Mouse (Mus musculus): ENCODE results near the gene Nf2. TPM values are rescaled to one million over a fixed set of nuclear protein-coding genes. Genes with fewer than 3 reads are reported as not detected.
A peak's percentile ranks its signal among the peaks of the same experiment; 100 is the strongest.

Nf2 gene
- polyA plus RNA-seq, 1 experiment from 2014 or later = 72.9 TPM

GRCm38 (mm10) chr11:4780927-4781326, 68.4 kb downstream of the Nf2 start:
- no peaks in the 10 kb centered on the region for H3K27me3 ChIP-seq (replicated peaks; ENCODE audit: control insufficient read depth, insufficient read depth, low read length)
- H3K9ac ChIP-seq (replicated peaks; ENCODE audit: low read depth, low read length) = no peak overlapping the region
- no peak overlapping the region for H3K4me2 ChIP-seq (ENCODE audit: low read length)
- no peak overlapping the region for H3K4me3 ChIP-seq (replicated peaks; ENCODE audit: low read length)
- ATAC-seq = no peak
- H3K27ac ChIP-seq (ENCODE audit: low read length) = no peak overlapping the region
- 83% methylated on average over 3 of the region's 3 CpGs for WGBS
- peaks cover 15% of the 10 kb centered on the region for H3K36me3 ChIP-seq (ENCODE audit: control insufficient read depth, insufficient read depth)
- H3K4me1 ChIP-seq (replicated peaks; ENCODE audit: control insufficient read depth, insufficient read depth, low read length) = no peaks in the 10 kb centered on the region
- H3K9me3 ChIP-seq (ENCODE audit: control insufficient read depth, low read length) = no peaks in the 10 kb centered on the region

- 32% methylated on average over 3 of the region's 3 CpGs for WGBS
- H3K4me2 ChIP-seq (ENCODE audit: low read length) = no peak overlapping the region
- H3K4me1 ChIP-seq (replicated peaks; ENCODE audit: control insufficient read depth, insufficient read depth, low read length) = peaks cover 18% of the 10 kb centered on the region
- no peak overlapping the region for H3K27ac ChIP-seq (ENCODE audit: low read length)
- no peak overlapping the region for H3K9ac ChIP-seq (replicated peaks; ENCODE audit: low read depth, low read length)
- no peak for ATAC-seq
- no peaks in the 10 kb centered on the region for H3K9me3 ChIP-seq (ENCODE audit: control insufficient read depth, low read length)
- no peaks in the 10 kb centered on the region for H3K27me3 ChIP-seq (replicated peaks; ENCODE audit: control insufficient read depth, insufficient read depth, low read length)
- H3K36me3 ChIP-seq (ENCODE audit: control insufficient read depth, insufficient read depth) = no peaks in the 10 kb centered on the region; the same call in 1 of the 2 replicates
- H3K4me3 ChIP-seq (replicated peaks; ENCODE audit: low read length) = no peak overlapping the region
Observed at GRCm38 (mm10) chr11:4772925-4773324, 76.4 kb downstream of the Nf2 start.

GRCm38 (mm10) chr11:4771756-4772155, 77.6 kb downstream of the Nf2 start:
- 55% methylated on average over 7 of the region's 7 CpGs for WGBS
- Histone ChIP-seq H3K36me3 (ENCODE audit: control insufficient read depth, insufficient read depth) (no peaks in the 10 kb centered on the region), H3K27ac (ENCODE audit: low read length) (no peak overlapping the region), H3K4me1 (replicated peaks; ENCODE audit: control insufficient read depth, insufficient read depth, low read length) (peaks cover 18% of the 10 kb centered on the region), H3K4me2 (ENCODE audit: low read length) (no peak overlapping the region), H3K27me3 (replicated peaks; ENCODE audit: control insufficient read depth, insufficient read depth, low read length) (no peaks in the 10 kb centered on the region), H3K4me3 (replicated peaks; ENCODE audit: low read length) (no peak overlapping the region), H3K9ac (replicated peaks; ENCODE audit: low read depth, low read length) (no peak overlapping the region), H3K9me3 (ENCODE audit: control insufficient read depth, low read length) (no peaks in the 10 kb centered on the region)
- no peak for ATAC-seq

- H3K4me3 ChIP-seq (replicated peaks; ENCODE audit: low read length) = no peak overlapping the region
- no peak overlapping the region for H3K9ac ChIP-seq (replicated peaks; ENCODE audit: low read depth, low read length)
- no peak for ATAC-seq
- no peak overlapping the region for H3K4me2 ChIP-seq (ENCODE audit: low read length)
- H3K27me3 ChIP-seq (replicated peaks; ENCODE audit: control insufficient read depth, insufficient read depth, low read length) = no peaks in the 10 kb centered on the region
- WGBS = 88% methylated on average over 6 of the region's 6 CpGs
- no peaks in the 10 kb centered on the region for H3K36me3 ChIP-seq (ENCODE audit: control insufficient read depth, insufficient read depth)
- H3K9me3 ChIP-seq (ENCODE audit: control insufficient read depth, low read length) = no peaks in the 10 kb centered on the region
- peak overlapping the region; percentile 82 for H3K27ac ChIP-seq (ENCODE audit: low read length)
- peaks cover 18% of the 10 kb centered on the region for H3K4me1 ChIP-seq (replicated peaks; ENCODE audit: control insufficient read depth, insufficient read depth, low read length)
Observed at GRCm38 (mm10) chr11:4769881-4770280, 79.5 kb downstream of the Nf2 start.

- no peaks in the 10 kb centered on the region for H3K9me3 ChIP-seq (ENCODE audit: control insufficient read depth, low read length)
- H3K36me3 ChIP-seq (ENCODE audit: control insufficient read depth, insufficient read depth) = no peaks in the 10 kb centered on the region
- H3K4me1 ChIP-seq (replicated peaks; ENCODE audit: control insufficient read depth, insufficient read depth, low read length) = peaks cover 18% of the 10 kb centered on the region
- H3K27me3 ChIP-seq (replicated peaks; ENCODE audit: control insufficient read depth, insufficient read depth, low read length) = no peaks in the 10 kb centered on the region
- no peak overlapping the region for H3K9ac ChIP-seq (replicated peaks; ENCODE audit: low read depth, low read length)
- 43% methylated on average over 7 of the region's 7 CpGs for WGBS
- no peak overlapping the region for H3K4me2 ChIP-seq (ENCODE audit: low read length)
- H3K4me3 ChIP-seq (replicated peaks; ENCODE audit: low read length) = no peak overlapping the region
- ATAC-seq = peak; percentile 58
- H3K27ac ChIP-seq (ENCODE audit: low read length) = peak overlapping the region; percentile 82
Observed at GRCm38 (mm10) chr11:4769293-4769692, 80.0 kb downstream of the Nf2 start.

- Histone ChIP-seq H3K27me3 (replicated peaks; ENCODE audit: control insufficient read depth, insufficient read depth, low read length) (no peaks in the 10 kb centered on the region), H3K27ac (ENCODE audit: low read length) (peak overlapping the region; percentile 82), H3K4me2 (ENCODE audit: low read length) (no peak overlapping the region), H3K4me3 (replicated peaks; ENCODE audit: low read length) (no peak overlapping the region), H3K4me1 (replicated peaks; ENCODE audit: control insufficient read depth, insufficient read depth, low read length) (peaks cover 16% of the 10 kb centered on the region), H3K9me3 (ENCODE audit: control insufficient read depth, low read length) (no peaks in the 10 kb centered on the region), H3K9ac (replicated peaks; ENCODE audit: low read depth, low read length) (no peak overlapping the region), H3K36me3 (ENCODE audit: control insufficient read depth, insufficient read depth) (no peaks in the 10 kb centered on the region)
- WGBS = 70% methylated on average over 4 of the region's 4 CpGs
- ATAC-seq = 0 out of 2 replicates have a peak, but pooled peaks have one; percentile 48
Observed at GRCm38 (mm10) chr11:4768399-4768798, 80.9 kb downstream of the Nf2 start.

- no peak overlapping the region for H3K27ac ChIP-seq (ENCODE audit: low read length)
- no peaks in the 10 kb centered on the region for H3K36me3 ChIP-seq (ENCODE audit: control insufficient read depth, insufficient read depth)
- no peaks in the 10 kb centered on the region for H3K9me3 ChIP-seq (ENCODE audit: control insufficient read depth, low read length)
- peaks cover 22% of the 10 kb centered on the region for H3K4me1 ChIP-seq (replicated peaks; ENCODE audit: control insufficient read depth, insufficient read depth, low read length)
- no peak overlapping the region for H3K4me3 ChIP-seq (replicated peaks; ENCODE audit: low read length)
- H3K4me2 ChIP-seq (ENCODE audit: low read length) = no peak overlapping the region
- 73% methylated on average over 5 of the region's 5 CpGs for WGBS
- no peak for ATAC-seq
- no peak overlapping the region for H3K9ac ChIP-seq (replicated peaks; ENCODE audit: low read depth, low read length)
- H3K27me3 ChIP-seq (replicated peaks; ENCODE audit: control insufficient read depth, insufficient read depth, low read length) = no peaks in the 10 kb centered on the region
Observed at GRCm38 (mm10) chr11:4764476-4764875, 84.9 kb downstream of the Nf2 start.

- WGBS = 34% methylated on average over 5 of the region's 5 CpGs
- Histone ChIP-seq H3K36me3 (ENCODE audit: control insufficient read depth, insufficient read depth) (no peaks in the 10 kb centered on the region), H3K9me3 (ENCODE audit: control insufficient read depth, low read length) (no peaks in the 10 kb centered on the region), H3K9ac (replicated peaks; ENCODE audit: low read depth, low read length) (no peak overlapping the region), H3K27ac (ENCODE audit: low read length) (no peak overlapping the region), H3K4me1 (replicated peaks; ENCODE audit: control insufficient read depth, insufficient read depth, low read length) (peaks cover 15% of the 10 kb centered on the region), H3K4me3 (replicated peaks; ENCODE audit: low read length) (no peak overlapping the region), H3K27me3 (replicated peaks; ENCODE audit: control insufficient read depth, insufficient read depth, low read length) (no peaks in the 10 kb centered on the region), H3K4me2 (ENCODE audit: low read length) (no peak overlapping the region)
- no peak for ATAC-seq
Observed at GRCm38 (mm10) chr11:4763631-4764030, 85.7 kb downstream of the Nf2 start.

GRCm38 (mm10) chr11:4762511-4762910, 86.8 kb downstream of the Nf2 start:
- Histone ChIP-seq H3K27ac (ENCODE audit: low read length) (no peak overlapping the region), H3K9ac (replicated peaks; ENCODE audit: low read depth, low read length) (peak overlapping the region; percentile 11; the same call in 1 of the 2 replicates), H3K27me3 (replicated peaks; ENCODE audit: control insufficient read depth, insufficient read depth, low read length) (no peaks in the 10 kb centered on the region), H3K36me3 (ENCODE audit: control insufficient read depth, insufficient read depth) (no peaks in the 10 kb centered on the region), H3K4me1 (replicated peaks; ENCODE audit: control insufficient read depth, insufficient read depth, low read length) (peaks cover 13% of the 10 kb centered on the region), H3K4me2 (ENCODE audit: low read length) (no peak overlapping the region), H3K9me3 (ENCODE audit: control insufficient read depth, low read length) (no peaks in the 10 kb centered on the region), H3K4me3 (replicated peaks; ENCODE audit: low read length) (no peak overlapping the region)
- 14% methylated on average over 2 of the region's 2 CpGs for WGBS
- ATAC-seq = no peak

- Histone ChIP-seq H3K4me3 (replicated peaks; ENCODE audit: low read length) (no peak overlapping the region), H3K27ac (ENCODE audit: low read length) (peak overlapping the region; percentile 8; the same call in 1 of the 2 replicates), H3K4me2 (ENCODE audit: low read length) (no peak overlapping the region), H3K36me3 (ENCODE audit: control insufficient read depth, insufficient read depth) (no peaks in the 10 kb centered on the region), H3K4me1 (replicated peaks; ENCODE audit: control insufficient read depth, insufficient read depth, low read length) (peaks cover 13% of the 10 kb centered on the region), H3K27me3 (replicated peaks; ENCODE audit: control insufficient read depth, insufficient read depth, low read length) (no peaks in the 10 kb centered on the region), H3K9me3 (ENCODE audit: control insufficient read depth, low read length) (no peaks in the 10 kb centered on the region), H3K9ac (replicated peaks; ENCODE audit: low read depth, low read length) (no peak overlapping the region)
- WGBS = 16% methylated on average over 6 of the region's 6 CpGs
- ATAC-seq = peak; percentile 41; the same call in 1 of the 2 replicates
Observed at GRCm38 (mm10) chr11:4761991-4762390, 87.3 kb downstream of the Nf2 start.

Data from forebrain, embryonic 16.5 days (tissue).